Mouse (Mus musculus) mouse embryonic stem cell (cell line): Measurements from ENCODE around the gene Rbfox2.

ENCODE experiments used
- in situ Hi-C, 2 experiments: fragments of 300-500 bp; cut with MboI; formaldehyde crosslinking; loops; 1 replicate in 1 of 2; 3 replicates in 1 of 2; pipeline ENCODE4 v1.14.3; 2019 to 2020; ENCODE audit warnings: low sequenced_read_pairs in 2 of 2, low pct_unique_long_range_greater_than_20kb in 1 of 2, mixed read lengths in 1 of 2; ENCODE audit not compliant: unreplicated experiment in 1 of 2

Rbfox2 gene

DNA sequence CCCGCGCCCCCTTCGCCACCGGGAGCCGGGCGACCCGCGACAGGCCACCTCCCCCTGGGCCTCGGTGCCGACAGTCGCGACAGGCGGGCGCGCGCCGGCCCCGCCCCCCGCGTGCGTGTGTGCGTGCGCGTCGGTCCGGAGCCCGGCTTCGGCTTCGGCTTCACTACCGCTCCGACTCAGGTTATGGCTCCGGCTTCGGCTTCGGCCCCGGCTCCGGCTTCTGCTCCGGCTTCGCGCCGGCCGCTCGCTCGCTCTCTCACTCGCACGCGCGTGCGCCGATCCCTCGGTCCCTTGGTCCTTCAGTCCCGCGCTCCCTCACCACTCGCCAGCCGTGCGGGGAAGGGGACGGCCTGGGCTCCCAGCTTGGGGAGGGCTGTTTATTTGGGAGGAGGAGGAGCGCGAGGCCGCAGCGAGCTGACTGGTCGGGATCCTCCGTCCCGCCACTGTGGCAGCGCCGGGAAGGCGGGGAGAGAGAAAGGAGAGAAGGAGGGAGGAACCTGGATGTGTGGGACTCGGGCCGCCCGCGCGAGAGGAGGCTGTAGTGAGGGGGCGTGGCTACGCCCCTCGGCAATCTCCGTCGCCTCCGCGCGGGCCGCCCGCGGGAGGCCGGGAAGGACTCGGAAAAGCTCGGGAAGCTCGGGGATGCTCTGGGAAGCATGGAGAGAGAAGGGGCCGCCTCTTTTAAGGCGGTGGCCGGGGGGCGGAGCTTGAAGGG lies at the start of gene Rbfox2:
Gene Rbfox2, minus strand, starts transcription at position 458 of the 715 bp plus-strand sequence.
- in situ Hi-C loops, result no loop called here

DNA sequence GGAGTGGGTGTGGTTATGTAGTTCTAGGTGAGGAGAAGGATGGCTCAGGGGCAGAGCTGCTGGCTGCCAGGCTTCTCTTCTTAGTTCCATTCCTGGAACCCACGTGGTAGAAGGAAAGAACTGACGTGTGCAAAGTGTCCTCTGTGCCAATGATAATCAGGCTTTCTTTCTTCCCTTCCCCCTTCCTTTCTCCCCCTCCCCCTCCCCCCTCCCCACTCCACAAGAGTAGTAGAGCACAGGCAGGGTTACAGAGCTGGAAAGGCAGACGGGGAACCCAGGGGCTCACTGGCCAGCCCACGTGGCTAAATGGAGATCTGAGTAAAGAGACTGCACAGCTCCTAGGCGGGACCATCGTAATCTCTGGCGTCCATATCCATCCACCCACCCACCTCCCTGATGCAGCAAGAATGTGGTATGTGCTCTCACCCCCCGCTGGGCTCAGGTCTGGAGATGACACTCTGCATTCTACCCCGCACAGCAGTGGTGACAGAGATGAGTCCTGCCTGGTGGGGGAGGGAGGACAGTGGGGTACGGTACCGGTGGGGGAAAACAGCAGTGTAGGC lies 49.5 kb upstream of the Rbfox2 start:
- in situ Hi-C loops, result loop anchor here in 1 of 2 experiments (25.0 kb wide), 1 partner anchor 294 kb away; the partner anchor contains the start of gene Mb

DNA sequence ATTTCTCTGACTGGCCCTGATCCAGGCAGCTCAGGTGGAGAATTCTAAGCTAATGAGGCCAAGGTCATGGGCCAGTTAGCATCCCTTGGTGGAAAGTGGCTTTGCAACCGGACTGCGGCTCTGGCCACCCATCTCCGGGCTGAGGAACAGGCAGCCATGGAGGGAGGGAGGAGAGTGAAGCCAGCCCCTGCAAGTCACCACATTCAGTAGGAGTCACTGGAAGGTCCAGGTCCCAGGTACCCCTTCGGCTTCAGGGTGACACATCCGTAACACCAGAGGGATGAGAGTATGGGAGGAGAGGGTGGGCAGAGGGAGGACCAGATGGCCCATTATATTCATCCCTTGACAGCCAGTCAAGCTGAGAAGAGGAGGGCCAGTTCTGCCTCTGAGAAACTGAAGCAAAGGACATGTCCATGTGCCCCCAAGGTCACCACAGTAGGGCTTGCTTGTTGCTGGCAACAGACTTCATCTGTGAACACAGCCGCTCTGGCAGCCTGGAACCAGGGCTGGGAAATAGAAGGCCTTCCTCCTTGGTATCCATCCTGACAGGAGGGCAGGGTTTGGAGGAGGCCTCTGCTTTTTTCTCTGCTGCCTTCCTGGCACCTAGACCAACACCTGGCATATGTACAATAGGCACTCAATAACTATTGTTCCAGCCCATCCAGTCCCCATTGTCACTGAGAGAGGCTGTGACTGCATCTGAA lies 48.2 kb upstream of the Rbfox2 start:
- in situ Hi-C loops, result loop anchor here in 1 of 2 experiments (25.0 kb wide), 1 partner anchor 293 kb away; the partner anchor contains the start of gene Mb

DNA sequence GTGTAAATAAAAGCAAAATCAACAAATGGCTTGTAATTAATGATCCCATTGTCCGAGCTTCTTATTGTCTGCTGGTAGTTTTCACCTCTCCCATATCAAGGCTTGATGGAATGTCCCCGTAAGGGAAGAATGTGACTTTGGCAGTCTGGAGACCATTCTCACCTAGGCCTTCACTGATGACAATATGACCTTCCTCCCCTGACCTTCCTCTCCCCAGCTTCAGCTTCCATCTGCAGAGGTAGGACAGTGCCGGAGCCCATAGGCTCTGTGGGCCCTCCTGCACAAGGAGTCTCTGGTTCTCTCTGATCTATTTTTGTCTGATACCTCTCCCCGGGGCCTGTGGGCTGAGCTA lies 47.7 kb upstream of the Rbfox2 start:
- in situ Hi-C loops, result loop anchor here in 1 of 2 experiments (25.0 kb wide), 1 partner anchor 292 kb away; the partner anchor contains the start of gene Mb

DNA sequence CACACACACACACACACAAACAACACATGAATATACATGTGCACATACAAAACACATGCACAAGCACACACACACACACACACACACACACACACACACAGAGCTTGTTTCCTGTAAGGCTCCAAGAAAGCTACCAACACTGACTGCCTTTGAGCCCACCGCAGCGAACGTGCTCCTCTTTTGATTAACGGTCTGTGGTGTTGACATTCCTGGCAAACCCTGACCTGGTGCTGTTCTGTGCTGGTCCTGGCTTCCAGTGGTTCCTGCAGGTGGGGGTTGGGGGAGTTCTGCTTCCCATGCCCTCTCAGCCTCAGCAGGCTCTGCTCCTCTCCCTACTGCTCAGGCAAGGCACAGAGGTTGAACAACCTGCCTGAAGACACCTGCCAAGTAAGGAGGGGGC lies 47.0 kb upstream of the Rbfox2 start:
- in situ Hi-C loops, result loop anchor here in 1 of 2 experiments (25.0 kb wide), 1 partner anchor 291 kb away; the partner anchor contains the start of gene Mb

DNA sequence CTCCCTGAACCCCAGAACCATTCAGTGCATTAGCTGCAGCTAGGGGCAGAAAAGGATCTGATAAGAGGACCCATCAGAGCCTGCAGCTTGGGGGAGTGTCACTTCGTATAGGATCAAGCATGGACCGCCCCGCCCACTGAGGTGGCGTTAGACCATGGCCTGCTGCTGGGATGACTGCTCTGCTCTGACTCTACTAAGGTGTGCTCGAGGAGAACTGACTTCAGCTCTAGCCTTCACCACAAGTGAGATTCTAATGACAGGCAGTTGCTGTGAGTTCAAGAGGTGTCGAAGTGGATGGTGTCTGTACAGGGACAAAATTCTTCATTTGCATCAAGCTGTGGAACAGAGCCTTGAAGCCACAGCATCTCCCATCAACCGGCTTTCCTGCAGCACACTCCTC lies 46.1 kb upstream of the Rbfox2 start:
- in situ Hi-C loops, result loop anchor here in 1 of 2 experiments (25.0 kb wide), 1 partner anchor 291 kb away; the partner anchor contains the start of gene Mb

DNA sequence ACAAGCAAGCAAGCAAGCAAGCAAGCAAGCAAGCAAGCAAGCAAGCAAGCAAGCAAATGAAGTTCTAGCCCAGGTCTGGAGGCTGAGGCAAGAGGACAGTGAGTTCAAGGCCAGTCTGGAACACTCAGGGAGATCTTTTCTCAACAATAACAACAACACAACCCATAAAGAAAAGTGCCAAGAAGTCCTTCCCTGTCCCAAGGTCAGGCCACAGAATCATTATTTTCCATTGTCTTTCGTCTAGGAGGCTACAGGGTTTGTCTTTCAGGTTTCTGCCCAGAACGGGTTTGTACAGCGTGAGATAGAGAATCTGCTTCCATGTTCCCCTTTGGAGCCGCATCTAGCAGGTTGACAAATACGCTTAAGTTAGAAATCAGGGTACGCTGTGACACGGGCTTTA lies 43.3 kb upstream of the Rbfox2 start:
- in situ Hi-C loops, result loop anchor here in 1 of 2 experiments (25.0 kb wide), 1 partner anchor 288 kb away; the partner anchor contains the start of gene Mb

DNA sequence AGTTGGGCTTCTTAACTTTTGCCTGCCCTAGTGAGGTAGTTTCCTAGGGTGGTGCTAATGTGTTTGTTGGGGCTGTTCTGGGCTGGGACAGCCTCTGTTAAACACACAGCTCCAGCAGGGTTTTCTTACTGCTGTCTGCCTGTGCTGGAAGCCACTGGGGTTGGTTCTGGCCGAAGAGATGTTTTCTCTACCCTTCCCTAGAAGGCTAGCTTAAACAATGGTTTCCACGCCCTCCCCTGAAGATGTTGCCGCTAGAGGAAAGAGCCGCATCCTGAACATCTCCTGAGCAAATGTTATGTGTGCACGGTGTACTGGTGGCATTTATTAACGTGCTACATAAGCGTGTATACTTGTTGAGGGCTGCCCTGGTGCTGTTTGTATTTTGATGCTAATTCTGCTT lies 41.3 kb upstream of the Rbfox2 start:
- in situ Hi-C loops, result loop anchor here in 1 of 2 experiments (10.0 kb wide), 1 partner anchor 123 kb away; no protein-coding TSS in a partner anchor

DNA sequence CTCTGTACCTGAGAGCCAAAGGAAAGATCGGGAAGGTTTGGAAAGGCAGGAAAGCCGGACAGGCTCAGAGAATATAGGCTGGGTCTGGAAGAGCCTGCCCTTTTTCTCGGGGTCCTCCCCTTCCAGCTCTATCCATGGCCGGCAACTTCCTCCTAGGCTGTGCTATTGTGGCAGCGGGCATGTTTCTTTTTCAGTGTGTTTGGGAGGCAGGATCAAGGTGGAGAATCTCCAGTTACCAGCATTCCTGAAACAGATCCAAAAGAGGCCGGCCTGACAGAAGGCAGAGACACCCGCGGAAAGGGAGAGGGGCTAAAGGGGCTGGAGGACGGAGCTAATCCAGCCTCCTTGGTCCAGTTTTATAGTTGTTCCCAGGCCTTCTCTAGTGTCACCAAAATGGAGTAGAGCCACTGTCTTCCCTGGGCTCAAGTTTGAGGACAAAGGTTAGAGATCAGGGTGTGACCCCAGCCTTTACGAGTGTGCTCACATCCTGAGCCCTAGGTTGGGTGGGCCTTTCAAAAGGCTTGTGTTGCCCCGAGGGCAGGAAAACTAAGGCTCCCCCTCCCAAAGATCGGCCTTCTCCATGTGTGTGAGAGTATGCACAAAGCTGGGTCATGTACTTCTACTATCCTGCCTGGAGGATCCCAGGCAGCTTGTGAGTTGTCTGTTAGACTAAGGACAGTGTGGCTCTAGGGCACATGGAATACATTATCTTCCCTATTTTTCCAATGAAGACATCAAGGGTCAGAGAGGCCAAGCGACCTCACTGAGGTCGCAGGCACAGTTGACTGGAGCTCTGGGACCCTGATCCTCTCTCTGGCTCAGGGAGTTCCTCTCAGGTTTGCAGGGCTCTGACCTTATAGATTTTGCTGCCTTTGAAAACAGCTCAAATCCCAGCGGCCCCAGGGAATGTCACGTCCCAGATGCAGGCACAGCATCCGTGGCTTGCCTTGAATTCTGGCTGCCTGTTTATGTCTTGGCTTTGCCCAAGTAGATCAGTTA lies 37.6 kb upstream of the Rbfox2 start:
- in situ Hi-C loops, result loop anchor here in 1 of 2 experiments (10.0 kb wide), 1 partner anchor 120 kb away; no protein-coding TSS in a partner anchor

DNA sequence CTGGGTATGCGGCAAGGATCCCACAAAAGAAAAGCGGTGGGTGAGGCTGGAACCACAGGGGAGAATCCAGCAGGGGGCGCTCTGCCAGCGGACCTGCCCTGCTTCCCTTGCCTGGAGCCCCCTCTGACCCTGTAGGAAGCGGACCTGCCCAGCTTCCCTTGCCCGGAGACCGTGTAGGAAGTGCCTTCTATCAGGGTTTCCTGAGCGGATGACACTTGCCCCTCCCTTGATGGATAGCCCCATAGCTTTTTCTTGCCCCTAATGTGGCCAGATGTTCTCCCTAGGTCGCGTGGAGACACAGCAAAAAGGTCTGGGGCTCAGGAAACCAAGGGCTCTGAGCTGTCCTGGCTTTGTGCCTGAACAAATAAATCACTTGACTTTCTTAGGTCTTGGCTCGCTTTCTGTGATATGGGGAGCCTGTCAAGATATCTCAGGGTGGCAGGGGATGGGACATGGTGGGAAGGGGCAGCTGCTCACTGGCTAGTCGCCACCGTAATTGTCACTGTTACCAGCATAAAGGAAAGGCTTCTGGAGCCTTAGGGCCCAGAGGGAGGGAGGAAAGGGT lies 36.8 kb upstream of the Rbfox2 start:
- in situ Hi-C loops, result loop anchor here in 1 of 2 experiments (10.0 kb wide), 1 partner anchor 119 kb away; no protein-coding TSS in a partner anchor

DNA sequence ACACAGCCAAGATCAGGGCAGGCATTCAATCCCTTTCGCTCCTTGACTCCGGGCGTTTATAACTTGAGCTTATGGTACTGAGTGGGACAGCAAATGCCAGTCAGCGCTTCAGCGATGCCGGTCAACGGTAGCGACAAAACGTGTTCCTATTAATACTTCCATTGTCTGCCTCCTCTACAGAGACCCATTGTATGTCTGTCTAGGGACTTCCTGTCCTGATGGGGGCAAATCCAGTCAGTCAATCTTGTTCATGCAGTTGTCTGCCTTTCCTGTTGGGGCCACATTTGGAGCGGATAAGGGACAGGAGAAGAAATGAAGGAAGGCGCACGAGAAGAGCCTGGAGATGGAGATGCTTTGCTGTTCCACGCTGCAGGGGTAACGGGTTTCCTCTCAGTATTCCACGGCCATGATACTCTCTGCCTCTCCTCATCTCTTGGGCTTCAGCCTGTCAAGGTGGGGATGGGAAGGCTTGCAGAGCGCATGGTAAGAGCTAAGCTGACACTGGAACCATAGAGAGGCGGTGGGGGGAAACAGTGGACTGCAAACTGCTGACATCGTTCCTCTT lies 36.2 kb upstream of the Rbfox2 start:
- in situ Hi-C loops, result loop anchor here in 1 of 2 experiments (10.0 kb wide), 1 partner anchor 118 kb away; no protein-coding TSS in a partner anchor

DNA sequence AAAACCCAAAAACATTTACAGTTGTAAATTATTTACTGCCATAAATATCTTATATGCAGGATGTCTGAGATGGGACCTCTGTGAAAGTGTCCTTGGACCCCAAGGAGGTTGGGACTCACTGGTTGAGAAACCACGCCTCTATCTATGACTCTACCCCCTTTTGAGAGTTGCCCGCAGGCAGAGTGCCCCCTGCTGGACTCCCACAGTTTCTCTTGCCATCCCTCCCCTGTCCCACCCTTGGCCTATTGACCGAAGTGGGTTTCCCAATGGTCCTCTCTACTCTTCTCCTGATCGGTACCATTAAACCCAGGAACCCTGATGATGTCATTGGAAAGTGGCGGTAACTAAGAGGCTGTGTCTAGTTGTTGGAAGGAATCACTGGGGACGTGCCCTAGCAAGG lies 35.2 kb upstream of the Rbfox2 start:
- in situ Hi-C loops, result loop anchor here in 1 of 2 experiments (10.0 kb wide), 1 partner anchor 117 kb away; no protein-coding TSS in a partner anchor

DNA sequence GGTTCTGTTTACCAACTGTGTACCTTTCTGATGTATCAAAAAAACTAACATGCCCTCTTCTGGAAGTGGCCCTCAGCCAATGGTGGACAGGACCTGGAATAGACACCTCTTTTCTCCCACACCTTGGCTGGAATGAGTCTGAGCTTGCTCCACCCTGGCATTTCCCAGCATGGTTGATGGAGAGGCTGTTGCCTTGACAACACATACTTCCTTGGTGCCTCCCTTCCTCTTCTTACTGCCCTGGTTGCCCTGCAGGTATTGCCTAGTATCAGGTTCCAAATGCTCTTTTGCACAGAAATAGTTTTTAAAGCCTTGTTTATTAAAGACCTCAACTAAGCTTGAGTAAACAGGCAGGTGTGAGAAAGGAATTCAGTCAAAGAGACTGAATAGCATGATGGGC lies 33.8 kb upstream of the Rbfox2 start:
- in situ Hi-C loops, result loop anchor here in 1 of 2 experiments (10.0 kb wide), 1 partner anchor 116 kb away; no protein-coding TSS in a partner anchor

DNA sequence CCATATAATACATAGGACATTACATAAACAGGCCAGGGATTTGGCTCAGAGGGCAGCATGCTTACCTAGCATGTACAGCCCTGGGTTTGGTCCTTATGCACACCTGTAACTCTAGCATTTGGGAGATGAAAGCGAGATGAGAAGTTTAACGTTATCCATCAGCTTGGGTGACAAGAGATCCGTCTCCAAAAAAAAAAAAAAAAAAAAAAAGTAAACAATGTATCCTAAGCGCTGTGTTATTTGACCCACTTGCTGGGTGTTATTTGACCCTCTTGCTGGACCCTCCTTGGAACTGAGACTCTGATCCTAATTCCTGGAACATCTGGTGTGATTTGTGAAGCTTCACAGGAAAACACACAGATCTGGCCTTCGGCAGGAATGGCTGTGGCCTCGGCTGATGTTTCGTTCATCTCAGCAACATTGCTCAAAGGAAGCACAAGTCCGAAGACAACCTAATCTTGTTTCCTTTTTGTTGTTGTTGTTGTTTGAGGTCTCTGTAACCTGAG lies 32.2 kb upstream of the Rbfox2 start:
- in situ Hi-C loops, result no loop called here

DNA sequence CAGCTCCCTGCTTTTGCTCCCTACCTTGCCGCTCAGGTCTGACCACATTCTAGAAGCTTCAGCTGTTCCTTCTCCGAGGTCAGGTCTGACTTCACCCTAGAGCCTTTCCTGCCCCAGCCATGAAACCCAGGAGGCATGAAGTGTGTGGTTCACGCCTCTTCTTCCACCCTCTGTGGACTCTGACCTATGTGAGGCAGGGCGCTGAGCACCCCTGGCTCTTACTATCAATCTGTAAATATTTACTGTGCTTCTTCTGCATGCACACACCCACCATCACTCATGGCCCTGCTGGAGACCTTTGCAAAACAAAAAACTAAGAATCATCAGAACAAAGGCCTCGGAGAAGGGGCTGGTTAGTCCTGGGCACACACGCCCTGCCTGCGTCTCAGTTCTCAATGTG lies 31.6 kb upstream of the Rbfox2 start:
- in situ Hi-C loops, result no loop called here

DNA sequence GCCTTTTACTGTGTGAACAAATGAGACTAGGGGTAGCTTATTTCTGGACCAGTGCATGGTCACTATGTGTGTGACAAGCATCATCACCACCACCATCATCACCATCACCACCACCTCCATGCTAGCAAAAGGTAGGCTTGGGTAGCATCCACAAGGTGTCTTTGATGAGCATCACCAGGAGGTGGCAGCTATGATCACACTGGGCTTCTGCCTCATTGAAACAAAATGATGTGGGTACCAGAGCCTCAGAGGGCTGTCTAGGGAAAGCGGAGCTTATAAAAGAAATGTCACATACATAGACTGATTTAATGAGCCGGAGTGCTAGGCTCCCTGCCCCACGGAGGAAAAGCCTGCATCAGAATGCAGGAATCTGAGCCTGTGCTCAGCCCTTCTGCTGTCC lies 31.1 kb upstream of the Rbfox2 start:
- in situ Hi-C loops, result no loop called here

DNA sequence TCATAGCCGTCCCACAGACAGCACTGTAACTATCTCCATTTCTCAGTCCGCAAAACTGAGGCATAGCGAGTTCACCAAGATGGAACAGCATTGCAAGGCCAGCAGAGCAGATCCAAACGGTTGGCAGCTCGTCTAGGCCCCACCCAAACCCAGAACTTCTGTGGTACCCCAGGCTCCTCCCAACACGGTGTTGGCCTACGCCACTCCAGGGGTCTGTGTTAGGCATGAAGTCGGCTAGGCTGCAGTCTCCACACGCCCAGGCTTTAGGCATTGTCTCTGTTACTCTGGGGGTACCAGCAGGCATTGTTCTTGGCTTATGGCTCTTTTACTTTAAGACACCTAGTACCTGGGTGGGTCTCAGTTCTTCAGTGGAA lies 30.2 kb upstream of the Rbfox2 start:
- in situ Hi-C loops, result no loop called here
